Mouse (Mus musculus) adrenal gland, postnatal 10 days (tissue): Measurements from ENCODE around the gene Tmem139. TPM values are rescaled to one million over a fixed set of nuclear protein-coding genes. Genes with fewer than 3 reads are reported as not detected.
A peak's percentile ranks its signal among the peaks of the same experiment; 100 is the strongest.

Source experiments
- DNase-seq: peaks from one replicate; pipeline ENCODE4 v3.0.0; 2021; ENCODE audit warnings: mixed read lengths
- long read RNA-seq, 2 experiments: library from polyadenylated mRNA; stranded (forward); transcript quantifications; one replicate each; pipeline ENCODE4 v2.0.0; 2021
- total RNA-seq, 2 experiments: library from RNA; stranded (reverse); gene quantifications; 2 replicates each; pipeline ENCODE4 v1.2.3; 2021

Tmem139 gene
- under 1 TPM; 0.45 to 0.70 TPM for total RNA-seq
- long read RNA-seq, experiment 1, result 0 reads
- long read RNA-seq, experiment 2, partial matches to known transcripts, result 0 of 1 reads
- long read RNA-seq, experiment 2, other reads (novel, unspliced or antisense), result 0 of 1 reads

DNA sequence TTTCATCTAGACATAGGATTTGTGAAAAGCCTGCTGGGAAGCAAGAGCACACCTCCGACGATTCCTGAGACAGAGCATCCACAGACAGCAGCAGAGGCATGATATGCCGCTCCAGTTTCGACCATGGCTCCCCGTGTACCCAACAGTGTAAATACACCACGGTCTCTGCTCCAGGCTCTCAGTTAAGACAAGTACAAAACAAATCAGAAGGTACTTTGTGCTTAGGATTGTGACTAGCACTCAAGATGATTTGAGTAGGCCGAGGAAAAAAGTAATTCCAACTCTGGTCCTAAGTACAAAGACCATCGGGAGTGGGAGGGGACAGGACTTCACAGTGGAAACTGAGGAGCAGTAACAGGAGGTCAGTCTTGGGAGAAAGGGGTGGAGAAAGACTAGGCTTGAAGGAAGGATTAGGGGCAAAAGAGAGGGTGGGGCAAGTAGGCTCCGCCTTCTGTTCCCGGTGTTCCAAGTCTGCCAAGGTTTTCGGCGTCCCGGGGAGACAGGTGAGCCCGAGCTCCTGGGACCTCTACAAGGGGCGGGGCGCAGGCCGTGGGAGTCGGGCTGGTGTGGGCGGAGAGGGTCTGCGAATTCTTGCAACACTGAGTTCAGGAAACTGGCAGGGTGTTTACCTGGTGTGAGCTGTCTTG is at the start of gene Tmem139:
TSS of gene Tmem139 (plus strand) at position 447 of the 647 bp plus-strand sequence.
- DNase-seq, result no peak

DNA sequence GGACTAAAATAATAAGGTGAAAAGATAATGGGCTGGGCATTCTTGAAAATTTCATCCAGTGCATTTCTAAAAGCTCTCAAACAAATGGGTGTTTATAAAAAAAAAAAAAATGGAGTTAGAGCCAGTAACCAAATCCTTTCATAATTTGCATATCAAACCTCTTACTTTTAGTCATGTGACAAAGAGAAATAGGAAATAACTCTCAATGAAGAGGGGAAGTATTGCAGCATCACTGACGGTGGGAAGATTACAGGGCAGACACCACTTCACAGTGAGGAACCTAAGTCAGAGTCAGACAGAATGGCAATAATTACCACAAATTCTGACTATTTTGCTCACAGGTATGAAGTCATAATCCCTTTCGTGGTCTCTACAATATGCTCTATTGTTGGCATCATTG is 46.7 kb upstream of the Tmem139 start, which contains the start of gene Tas2r144:
TSS of gene Tas2r144 (plus strand) at position 301 of the 400 bp plus-strand sequence.
- DNase-seq, result no peak

DNA sequence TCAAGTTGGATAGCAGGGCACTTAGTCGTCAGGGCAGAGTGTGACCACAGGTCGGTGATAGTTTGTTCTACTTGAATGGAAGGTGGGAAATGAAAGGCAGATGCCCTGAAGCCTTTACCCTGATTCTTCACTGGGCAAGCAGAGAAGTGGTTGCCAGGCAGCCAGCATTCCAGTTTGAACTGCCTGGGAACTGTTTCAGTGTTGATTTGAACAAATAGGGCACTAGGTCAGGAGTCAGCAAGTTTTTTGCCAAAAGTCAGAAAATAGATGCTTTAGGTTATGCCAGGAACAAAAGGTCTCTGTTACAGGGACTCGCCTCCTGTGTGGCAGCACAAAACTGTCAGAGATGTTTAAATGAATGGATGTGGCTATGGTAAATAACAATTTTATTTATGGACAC is 39.5 kb upstream of the Tmem139 start:
- DNase-seq, result peak; percentile 47

DNA sequence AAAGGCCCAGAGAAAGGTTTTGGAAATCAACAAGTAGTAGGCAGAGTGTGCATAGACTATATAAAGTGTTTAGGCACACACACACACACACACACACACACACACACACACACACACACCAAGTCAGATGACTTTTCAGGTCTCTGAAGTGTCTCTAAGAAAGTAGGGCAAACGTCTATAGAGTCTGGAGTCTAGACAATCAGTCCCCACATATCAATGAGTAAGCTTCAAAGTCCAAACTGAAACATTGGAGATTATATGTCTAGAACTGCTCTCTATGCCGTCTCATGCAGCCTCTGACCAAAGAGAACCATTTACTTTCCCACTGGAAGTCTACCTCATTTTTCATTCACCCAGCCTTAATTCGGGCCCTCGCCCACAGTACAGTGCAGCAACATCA is 36.7 kb upstream of the Tmem139 start:
- DNase-seq, result no peak

DNA sequence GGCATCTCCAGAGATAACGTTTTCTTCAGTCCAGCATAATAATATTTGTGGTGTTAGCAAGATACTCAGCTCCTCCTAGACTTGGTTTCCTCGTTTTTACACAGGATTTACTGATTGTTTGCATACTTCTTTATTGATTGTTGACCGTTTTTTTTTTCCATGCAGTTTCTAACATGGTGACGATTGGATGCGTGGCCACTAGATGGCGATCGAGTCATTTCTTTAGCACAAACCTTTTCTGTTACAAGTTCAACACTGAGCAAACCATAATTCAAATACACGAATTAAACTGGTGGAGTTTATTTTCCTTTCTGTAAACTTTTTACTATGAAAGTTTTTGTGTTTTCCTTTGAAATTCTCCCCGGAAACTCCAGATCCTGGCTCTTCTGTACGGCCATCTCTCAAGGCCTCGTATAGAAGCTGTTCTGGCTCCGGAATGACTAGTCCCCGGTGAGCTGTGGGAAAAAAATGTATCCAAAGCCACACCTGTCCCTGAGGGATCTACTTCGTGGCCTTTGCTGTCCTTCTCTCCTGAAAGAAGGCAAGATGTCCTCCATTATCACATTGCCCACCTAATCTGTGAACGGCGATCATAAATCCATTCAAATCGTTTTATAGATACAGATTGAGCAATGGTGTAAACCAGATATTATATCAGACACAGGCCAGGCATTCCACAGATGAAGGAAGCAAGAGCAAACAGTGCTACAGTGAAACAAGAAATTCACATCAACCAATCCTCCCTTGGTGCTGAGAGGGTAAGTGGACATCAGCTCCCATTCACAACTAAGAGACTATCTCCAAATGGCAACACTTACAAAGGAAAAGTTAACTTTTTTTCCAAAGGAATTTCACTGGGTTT is 34.3 kb upstream of the Tmem139 start:
- DNase-seq, result peak; percentile 79

DNA sequence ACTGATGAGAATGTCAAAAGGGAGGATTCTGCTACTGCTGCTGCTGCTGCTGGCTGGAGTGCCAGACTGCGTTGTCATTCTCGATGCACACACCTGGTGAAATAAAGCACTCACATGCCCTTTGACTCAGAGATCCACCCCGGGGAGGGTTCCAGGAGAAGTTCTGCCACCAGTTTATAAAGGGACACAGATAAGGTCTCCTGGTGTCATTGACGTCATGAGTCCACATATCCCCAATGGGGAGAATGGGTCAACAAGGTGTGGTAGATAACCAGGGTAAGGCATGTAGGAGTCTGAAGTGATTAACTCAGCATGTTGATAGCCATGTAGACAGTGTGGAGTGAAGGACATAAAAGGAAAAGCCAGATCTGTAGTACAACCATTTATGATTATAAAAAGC is 32.2 kb upstream of the Tmem139 start:
- DNase-seq, result no peak

DNA sequence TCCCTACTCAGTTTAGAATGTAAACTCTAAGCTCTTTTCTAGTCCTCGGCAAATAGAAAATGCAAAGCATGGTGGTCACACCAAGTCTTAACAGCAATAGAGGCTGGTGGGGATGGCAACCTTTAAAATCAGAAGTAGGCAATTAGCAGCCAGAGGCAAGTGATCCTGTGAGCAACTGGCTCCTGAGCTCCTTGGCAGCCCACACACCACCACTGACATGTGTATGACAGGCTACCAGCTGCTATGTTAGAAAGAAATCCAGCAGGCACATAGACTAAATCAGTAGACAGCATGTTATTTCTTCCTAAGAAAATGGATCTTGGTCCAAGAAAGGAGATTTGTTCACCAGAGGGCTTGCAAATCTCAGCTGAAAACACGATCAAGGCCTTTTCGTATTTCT is 30.6 kb upstream of the Tmem139 start:
- DNase-seq, result no peak

DNA sequence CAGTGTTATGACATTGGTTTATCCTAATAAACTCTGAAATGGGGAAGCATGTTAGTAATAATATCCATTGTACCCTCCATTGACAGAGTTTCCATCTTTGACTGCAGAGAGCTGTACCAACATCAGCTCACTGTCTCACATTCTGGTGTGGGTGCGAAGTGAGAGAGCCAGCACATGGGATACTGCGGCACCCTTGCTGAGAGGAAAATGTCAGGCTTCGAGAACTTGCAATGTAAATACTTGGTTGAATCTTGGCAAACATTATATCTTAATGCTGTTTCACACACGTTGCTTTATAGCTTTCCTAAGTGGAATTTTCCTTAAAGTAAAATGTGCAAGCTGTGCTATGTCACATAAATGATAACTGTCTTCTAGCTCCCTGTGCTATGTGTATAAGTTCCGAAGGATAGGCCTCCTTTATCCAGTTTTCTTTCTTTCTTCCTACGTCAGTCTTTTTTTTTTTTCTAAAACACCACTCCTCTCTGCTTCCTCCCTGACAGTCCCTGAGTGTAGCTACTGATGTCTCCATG is 24.4 kb upstream of the Tmem139 start:
- no peak for DNase-seq

DNA sequence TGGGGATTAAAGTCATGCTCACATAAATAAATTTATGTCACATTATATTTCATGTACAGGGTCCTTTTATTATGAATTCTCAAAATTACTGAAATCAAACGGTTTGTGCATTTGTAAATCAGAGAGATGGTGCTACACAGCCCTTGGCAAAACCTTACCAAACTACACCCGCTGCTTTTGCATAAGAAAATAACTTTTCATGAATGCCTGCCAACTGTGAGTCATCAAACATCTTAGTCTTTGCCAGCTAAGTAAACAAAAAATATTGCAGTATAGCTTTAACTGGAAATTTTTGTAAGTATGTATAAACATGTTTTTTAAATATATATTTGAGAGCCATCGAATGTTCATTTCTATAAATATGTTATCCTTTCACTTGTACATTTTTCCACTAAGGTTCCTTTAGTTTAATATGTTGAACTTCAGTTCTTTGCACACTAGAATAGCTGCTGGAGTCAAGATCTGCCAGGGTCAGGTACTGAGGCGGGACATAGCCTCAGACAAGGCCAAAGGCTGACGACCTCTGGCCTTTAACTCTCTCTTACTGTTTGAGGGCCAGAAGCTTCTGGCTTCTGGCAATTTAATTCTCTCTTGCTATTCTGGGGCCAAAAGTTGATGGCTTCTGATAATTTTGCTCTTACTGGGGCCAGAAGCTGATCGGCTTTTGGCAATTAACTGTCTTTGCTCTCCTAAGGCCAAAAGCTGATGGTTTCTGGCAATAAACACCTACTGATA is 20.3 kb upstream of the Tmem139 start:
- peak; percentile 42 for DNase-seq

DNA sequence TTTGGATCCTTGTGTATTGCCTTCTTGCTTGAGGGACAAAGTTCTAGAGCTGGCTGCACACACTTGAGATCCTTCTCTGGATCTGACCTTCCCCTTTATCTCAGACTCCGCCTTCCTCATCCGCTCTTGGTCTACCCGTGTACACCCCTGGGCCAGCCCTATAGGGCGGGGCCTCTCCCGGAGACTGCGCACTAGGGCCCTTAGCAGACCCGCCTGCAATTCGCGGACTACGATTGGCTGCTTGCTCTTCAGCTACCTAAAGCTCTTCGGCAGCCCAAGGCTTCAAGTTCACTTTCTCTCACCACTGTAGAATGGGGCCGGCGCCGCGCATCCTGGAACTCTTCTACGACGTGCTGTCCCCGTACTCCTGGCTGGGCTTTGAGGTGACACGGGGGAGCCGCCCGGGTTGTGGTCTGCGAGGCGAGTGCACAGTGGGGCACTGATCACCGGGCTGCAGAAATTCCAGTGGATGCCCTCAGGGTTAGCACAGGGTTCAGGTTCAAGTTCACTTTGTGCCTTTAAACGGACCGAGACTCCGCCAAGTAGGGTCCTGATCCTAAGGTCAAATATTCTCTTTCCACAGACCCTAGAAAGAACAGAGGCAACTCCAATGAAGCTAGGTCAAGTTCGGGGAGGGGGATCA is 15.9 kb upstream of the Tmem139 start, which contains the start of gene Gstk1:
TSS of gene Gstk1 (plus strand) at position 225 of the 643 bp plus-strand sequence.
- DNase-seq, result peak; percentile 89

DNA sequence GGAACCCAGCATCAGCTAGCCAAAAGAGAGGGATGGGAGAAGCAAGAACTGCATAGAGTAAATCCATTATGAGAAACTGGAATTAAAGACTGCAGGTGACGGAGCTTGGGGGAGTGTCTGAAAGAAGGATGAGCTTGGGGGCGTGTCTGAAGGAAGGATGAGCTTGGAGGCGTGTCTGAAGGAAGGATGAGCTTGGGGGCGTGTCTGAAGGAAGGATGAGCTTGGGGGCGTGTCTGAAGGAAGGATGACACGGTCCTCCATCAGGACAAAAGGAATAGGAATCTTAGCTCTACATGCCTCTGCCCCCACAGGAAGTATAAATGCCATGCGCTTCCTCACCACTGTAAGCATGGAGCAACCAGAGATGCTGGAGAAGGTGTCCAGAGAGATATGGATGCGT is 14.6 kb upstream of the Tmem139 start:
- DNase-seq, result no peak

DNA sequence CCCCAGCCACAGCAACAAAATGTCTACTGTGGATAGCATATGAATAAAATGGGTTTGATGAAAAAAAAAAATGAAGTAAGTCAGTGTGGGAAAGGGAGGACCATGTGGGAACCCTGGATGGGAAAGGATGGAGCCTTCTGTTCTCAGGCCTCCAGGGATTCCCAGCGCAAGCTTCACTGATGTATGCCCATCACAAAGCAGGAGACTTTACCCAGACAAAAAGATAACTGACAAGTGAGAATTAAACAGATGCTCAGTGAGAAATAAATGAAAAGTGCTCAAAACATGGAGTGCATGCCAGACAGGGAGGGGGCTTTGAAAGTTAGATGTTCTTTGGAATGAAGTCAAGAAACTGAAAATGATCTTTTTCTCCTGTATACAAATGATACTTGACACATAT is 13.8 kb upstream of the Tmem139 start:
- no peak for DNase-seq

DNA sequence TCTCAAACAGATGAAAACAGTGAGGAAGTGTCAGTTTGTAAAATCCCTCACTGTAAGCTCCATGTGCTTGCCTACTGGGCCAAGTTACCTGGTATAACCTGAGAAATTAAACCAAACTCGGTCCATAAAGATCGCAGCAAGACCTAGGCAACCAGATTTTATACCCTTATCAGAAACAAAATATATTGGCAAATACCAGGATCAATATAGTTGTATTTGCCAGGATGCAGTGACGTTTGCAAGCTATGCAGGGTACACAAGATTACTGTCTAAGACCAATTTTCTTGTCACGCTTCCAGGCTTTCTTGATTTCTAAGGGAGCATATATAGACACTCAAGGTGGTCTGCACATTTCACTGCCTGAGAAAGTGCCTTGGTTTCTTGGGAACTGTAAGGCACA is 10.0 kb upstream of the Tmem139 start:
- no peak for DNase-seq

DNA sequence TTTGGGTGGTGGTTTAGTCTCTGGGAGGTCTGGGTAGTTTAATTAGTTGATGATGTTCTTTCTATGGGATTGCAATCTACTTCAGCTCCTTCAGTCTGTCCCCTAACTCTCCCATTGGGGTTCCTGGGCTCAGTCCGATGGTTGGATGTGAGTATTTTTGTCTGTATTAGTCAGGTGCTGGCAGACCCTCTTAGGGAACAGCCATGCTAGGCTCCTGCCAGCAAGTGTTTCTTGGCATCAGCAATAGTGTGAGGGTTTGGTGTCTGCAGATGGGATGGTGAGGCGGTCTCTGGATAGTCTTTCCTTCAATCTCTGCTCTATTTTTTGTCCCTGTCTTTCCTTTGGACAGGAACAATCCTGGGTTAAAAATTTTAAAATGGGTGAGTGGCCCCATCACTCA is 8.7 kb upstream of the Tmem139 start:
- DNase-seq, result no peak

DNA sequence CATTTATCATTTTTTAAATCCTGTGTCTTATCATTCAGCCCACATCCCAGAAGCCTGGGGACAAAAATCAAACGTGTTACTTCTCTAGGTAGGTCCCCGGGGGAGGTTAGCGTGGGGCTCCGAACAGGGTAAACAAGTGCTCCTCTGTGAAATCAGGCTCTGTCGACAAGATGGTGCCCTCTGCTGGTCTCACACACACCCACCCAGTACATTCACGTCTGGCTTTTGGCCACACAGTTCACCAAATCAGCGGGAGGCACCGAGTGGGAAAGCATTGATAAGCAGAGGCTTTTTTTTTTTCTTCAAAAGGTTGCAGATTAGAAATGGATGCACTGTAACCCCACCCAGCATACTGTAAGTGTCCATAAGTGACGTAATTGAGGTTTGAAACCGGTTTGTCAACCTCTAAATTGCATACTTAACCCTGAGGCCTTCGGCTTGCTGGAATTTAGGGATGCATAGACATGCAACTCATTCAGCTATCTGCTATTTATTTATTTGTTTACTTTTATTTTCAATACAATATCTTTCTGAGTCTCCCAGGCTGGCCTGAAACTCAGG is 4.4 kb upstream of the Tmem139 start:
- DNase-seq, result peak; percentile 73

DNA sequence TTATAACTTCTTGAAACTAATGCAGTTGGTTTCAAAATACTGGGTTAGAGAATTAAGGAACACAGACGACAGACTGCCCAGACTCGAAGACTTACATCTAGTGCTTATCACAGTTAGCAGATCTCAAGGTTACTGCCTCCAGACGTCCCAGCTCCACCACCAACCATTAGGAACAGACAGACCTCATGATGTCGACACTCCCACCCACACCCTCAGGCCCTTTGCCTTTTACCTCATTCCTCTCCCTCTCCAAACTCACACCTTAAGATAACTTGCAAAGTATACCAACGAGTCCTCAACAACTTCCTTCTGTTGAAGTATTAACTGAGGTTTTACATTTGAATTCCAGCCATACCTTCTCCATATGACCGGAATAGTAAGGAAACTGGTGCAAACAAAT is 1.3 kb upstream of the Tmem139 start:
- DNase-seq, result no peak

DNA sequence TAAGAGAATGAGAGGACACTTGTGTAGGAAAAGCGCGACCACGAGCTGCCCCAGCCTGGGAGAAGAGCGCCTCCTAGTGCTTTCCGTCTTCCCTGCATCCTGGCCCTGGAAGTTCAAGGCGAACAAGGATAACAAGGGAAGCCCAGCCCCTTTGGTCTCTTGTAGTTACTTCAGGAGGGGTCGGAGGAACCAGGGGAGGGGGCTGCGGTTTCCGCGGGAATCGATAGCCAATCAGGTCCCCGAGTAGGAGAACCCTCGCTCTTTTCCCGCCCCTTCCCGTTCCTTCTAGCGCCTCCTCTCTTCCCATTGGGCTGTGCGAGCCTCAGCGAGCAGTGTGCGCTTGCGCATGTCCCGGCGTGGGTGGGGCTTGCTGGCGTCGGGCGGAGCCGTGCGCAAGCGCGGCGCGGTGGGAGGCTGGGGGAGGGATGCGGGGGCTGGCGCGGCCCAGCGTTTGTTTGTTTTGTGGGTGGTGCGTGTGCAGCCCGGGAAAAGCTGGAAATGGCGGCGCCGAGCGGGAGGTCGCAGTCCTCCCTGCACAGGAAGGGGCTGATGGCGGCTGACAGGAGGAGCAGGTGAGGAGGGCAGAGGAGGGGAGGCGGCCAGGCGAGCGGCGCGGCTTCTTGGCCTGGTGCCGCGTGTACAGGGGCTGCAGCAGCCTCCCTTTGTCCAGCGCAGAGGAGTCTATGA is 3.0 kb downstream of the Tmem139 start, which contains the start of gene Casp2:
TSS of gene Casp2 (plus strand) at position 360 of the 687 bp plus-strand sequence.
- peak; percentile 99 for DNase-seq

DNA sequence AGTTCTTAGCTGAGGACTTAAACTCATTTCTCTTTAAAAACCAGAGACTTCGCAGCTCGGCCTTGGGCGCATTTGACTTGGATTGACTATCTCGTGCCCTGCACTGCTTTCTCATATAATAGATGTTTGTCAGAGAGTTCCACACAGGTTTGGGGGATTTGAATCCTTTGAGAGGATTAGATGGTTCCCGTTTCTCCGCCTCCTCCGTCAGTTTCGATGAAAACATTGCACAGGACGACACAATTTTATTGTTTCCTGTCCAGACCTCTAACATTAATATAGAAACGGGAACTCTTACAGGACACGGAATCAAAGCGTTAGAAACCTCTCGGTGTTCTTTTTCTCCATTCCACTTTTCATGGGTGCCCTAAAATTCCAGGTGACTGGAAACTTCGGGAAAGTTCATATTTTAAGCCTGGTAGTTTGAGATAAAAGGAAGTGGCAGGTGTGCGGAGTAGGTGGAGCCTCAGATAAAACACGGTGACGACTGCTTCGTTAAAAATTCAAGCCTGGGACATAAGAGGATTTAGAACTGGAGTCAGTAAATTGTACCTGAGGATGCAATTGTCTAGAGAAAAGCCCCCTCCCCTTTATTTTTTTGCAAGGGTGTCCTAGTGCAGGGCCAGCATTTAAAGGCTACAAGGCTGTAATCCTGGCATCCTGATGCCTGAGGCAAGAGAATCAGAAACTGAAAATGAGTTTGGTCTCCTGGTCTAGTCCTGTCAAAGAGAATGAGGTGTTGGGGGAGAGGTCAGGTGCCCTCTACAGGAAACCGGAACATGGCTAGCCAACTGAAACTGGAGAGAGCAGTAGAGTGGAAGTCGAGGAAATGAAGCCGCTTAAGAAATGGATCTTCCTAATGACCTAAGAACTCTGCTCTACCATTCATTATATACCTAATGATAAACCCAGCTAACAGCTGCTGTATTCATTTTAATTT is 3.9 kb downstream of the Tmem139 start:
- DNase-seq, result no peak

DNA sequence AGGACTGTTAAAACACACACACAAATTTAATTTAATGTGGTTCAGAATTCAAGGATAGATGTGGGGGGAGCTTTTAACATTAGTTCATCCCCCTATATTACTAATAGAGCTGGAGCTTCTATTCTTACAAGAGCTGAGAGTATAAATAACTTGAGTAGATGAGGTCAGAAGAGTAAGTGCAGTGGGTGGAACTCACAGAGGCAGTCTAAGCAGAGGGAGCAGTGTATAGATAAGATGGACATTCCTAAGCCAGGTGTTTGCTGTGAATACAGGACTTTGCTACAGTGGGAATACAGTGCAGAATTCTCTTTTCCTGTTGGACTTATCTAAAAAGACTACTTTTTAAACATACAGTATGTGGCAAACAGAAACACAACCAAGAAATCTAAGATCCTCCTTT is 9.0 kb downstream of the Tmem139 start:
- no peak for DNase-seq

DNA sequence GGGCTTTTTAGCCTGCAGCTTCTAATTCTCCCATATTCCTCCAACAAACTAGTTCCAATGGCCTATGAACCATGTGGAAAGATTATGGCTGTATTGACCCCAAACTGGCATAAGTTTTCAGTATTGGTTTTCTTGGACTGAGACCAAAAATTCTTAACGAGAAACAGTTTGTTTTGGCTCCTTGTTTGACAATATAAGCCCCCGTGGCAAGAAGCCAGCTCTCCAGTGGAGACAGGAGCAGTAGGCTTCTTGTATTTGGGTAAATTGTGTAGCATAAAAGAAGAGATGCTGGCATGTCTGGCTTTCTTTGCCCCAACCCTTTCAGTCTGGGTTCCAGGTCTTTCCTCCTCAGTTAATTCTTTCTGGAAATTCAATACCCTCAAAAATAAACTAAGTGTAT is 14.4 kb downstream of the Tmem139 start:
- no peak for DNase-seq
